Mouse (Mus musculus): ENCODE data around the gene Mfsd9.
"Not testable (repeated sequence)": the region's sequence is repeated elsewhere in the genome, so short reads cannot be mapped to it uniquely, and the experiment has no call there.

Gene Mfsd9

DNA sequence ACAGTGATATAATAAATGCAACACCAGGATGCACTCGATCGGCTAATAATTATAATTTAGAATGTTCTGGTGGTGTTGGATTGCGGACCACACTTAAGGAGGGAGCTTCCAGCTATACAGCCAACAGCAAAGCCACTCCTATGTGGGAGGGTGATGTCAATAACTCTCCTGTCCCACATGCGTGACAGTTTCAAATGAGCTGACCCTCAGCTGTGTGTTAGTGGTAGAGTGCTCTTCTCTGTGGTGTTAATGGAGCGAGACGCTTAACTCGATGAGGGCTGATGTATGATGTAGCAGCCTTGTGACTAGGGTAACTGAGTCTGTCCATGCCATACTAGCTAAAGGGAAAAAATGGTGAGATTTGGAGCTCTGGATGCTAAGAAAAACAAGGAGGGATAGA, 7.0 kb downstream of the Mfsd9 start:
- DNase-seq (ENCODE audit: low spot score in 2 of 2): no peak

DNA sequence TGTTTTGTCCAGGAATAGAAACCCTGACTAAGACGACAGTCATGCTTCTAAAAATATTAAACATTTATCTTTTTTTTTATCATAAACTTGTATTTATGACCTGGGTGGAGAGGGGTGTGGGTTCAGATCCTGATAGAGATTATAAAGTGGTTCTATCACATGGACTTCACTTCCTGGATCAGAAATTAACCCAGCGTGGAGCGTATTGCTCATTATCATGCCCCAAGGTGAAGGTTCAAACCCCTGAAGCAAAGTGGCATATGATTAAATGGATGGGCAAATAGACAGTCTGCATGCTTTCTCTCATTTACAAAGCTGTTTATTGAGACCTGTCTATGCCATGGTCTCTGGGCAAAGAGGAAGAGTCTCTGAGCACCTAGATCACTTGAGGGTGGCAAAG, 13.7 kb downstream of the Mfsd9 start:
- DNase-seq (ENCODE audit: low spot score in 2 of 2): no peak

DNA sequence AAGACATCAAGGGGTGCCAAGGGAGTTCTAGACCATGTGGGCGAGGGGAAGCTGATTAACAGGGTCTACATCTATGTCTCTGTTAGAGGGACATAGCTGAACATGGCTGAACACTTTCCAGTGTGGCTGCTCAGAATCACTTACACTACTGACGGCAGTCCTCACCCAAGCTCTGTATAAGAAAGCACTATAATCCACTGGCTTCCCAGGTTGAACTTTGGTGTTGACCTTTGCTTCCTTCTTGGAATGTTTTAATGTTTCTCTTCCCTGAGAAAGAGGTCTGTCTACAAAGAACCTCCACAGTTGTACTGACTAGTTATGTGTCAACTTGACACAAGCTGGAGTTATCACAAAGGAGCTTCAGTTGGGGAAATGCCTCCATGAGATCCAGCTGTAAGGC, 14.4 kb downstream of the Mfsd9 start:
- DNase-seq (ENCODE audit: low spot score in 2 of 2): no peak

DNA sequence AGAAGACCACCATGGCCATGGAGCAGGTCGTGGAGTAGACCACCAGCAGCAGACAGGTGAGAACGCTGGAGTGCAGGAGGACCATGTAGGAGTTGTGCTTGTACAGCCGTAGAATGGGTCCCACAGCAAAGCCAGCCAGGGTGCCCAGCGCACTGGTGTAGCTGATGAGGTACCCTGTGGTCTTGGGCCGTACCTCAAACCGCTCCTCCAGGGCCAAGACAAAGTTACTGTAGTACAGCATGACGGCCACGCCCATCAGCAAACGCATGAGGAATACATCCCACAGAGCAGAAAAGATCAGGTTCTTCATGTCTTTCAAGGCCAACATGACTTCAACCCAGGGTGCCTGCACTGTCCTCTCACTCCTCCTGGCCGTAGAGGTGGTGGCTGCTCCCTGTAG, 16.4 kb downstream of the Mfsd9 start:
- no peak for DNase-seq (ENCODE audit: low spot score in 2 of 2)

DNA sequence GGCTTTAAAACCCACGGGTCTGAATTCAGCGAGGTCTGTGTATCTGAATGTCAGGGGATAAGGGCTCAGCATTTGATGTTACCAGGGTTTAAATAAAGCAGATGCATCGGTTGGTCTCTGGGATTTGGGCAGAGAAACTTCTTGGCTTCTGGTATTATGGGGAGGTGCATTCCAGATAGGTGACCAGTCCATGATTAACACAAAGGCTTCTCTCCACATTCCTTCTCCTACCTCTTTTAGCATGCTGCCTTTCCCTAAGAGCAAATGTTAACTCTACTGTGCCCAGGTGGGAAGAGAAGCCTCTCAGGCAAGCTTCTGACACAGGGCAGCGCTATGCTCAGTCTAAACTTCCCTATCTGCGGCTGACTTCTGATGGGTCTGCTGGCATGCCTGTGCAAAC, 17.3 kb downstream of the Mfsd9 start:
- DNase-seq (ENCODE audit: low spot score in 2 of 2): no peak

DNA sequence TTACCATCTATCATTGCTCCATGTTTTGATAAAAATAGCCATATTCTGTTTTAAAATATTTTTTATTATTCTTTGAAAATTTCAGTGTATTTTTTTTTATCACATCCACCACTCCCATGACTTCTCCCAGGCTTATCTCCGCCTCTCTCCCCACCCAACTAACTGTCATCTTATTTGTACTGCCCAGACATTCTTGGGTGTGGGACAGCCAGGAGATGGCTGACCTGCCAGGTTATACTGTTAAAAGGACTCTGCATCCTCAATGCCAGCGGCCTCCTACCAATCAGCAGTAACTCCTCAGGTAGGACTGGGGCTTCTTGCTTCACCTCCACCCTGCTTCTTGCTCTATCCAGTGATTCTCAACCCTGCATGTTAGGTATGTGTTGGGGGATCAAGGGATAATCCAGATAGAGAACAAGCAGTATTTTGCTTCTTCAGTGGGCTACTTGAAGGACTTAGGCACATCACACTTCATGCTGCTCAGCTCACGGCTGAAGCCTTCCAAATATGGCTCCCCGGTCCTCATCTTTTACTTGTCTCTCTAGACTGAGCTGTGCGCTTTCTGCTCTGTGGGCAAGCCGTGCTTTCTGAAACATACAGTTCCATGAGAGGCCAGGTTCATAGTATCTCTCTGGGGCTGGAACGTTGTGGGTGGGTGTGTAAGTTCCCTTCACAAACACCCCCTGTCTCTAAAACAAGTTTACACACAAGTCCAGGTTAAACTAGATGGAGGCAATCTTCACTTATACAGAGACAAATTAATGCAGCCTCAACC, 19.1 kb downstream of the Mfsd9 start:
- no peak for DNase-seq (ENCODE audit: low spot score in 2 of 2)

DNA sequence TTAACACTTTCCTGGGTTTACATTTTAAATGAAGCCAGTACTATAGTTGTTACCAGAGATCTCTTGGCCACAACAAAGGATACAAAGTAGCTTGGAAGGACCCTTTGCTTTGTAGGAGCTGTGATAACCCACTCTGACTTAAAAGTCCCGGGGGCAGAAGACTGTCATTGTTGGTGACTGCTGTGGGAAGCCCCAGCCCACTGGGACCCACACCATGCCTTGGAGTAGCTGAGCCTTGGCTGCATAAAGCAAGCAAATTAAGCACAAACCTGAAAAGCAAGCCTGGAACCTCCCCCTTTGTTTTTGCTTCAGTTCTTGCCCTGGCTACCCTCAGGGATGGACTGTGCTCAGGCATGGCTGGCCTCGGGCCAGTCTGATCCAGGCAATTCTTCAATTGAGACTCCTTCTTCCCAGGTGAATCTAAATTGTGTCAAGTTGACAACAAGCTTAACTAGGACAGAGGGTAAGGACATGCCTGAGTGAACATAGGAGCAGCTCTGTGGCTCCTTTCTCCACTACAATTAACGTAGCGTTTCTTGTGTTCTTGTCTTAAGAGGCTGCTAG, 21.1 kb downstream of the Mfsd9 start:
- no peak for DNase-seq (ENCODE audit: low spot score in 2 of 2)

DNA sequence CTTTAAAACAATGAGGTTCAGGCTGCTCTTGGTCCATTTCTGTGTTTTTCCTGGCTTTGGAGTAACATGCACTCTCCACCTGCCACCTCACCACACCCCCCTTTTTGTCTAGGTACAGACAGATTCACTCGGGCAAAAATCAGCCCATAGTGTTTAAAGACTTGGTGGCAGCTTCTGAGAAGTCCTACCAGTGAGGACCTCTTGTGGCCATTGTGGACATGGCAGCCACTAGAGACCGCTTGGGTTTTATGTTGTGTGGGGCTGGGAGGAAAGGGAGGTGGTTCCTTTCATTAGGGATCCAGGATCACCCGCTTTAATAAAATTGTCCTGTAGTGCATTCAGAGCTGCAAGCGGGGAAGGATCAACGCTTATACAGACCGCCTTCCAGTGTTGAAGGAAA, 21.9 kb downstream of the Mfsd9 start:
- peak in 1 of 2 experiments; percentile 39 for DNase-seq (ENCODE audit: low spot score in 2 of 2)

DNA sequence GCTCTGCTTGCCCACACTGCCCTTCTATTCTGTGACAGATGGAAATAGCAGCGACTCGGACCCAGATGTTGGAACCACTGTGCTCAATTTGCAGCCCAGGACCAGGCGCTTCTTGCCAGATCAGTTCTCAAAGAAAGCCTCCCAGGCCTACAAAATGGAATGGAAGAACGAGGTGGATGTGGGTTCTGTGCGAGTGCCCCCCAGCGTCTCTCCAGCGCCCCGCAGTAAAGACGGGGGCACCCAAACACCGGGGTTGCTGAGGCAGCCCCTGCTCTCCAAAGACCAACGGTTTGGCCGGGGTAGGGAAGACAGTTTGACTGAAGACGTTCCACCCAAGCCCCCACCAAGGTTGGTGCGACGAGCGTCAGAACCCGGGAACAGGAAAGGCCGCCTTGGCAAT, 22.9 kb downstream of the Mfsd9 start:
- DNase-seq (ENCODE audit: low spot score in 2 of 2): no peak

DNA sequence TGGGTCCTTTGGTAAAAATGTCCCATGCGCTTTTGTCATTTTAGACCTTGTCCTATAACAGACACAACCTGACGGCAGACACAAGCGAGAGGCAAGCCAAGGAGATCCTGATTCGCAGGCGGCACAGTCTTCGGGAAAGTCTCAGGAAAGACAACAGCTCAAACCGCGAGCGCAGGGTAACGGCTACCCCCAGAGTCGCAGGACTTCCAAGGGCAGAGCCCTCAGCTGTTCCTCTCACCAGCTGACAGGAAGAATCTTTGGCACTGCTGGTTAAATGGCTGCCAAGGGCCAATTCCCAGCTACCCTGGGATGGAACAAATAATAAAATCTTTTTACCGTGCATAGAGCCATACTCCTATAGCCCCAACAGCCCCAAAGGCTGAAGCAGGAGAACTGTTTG, 25.0 kb downstream of the Mfsd9 start:
- DNase-seq (ENCODE audit: low spot score in 2 of 2): no peak

DNA sequence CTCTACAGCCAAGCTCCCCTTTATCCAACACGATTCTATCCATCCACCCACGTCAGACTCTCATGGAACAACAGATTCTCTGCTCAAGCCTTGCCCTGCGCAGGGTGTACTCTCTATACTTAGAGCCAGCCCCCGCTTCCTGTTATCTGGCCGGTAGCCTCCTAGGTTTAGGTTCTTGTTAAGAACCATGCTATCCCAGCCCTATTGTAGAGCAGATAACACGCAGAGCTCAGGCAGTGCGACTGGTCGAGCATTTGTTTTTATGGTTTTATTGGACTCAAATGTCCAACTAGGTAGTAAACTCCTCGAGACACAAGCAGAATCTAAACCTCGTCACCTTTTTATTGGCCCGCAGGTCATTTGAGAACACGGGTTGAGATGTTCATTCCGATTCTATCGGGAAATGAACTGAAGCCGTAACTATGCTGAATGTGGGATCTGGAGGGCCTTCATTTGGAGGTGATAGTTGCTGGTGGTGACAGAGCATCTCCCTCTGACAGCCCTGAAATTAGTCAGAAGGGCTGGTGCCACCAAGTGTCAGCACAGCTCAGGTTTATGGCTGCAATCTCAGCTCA, 25.7 kb downstream of the Mfsd9 start:
- DNase-seq (ENCODE audit: low spot score in 2 of 2): no peak

DNA sequence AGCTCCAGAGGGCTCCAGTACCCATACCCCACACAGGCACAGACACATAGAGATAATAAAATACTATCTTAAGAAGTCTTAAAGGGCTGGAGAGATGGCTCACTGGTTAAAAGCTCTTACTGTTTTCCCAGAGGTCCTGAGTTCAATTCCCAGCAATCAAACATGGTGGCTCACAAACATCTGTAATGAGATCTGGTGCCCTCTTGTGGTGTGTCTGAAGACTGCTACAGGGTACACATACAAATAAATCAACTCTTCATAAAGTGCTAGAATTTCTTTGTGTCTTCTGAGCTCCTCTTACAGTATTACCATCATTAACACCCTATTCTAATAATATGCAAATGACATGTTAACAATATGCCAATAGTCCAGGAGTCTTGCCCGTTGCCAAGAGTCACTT, 26.4 kb downstream of the Mfsd9 start:
- no peak for DNase-seq (ENCODE audit: low spot score in 2 of 2)

DNA sequence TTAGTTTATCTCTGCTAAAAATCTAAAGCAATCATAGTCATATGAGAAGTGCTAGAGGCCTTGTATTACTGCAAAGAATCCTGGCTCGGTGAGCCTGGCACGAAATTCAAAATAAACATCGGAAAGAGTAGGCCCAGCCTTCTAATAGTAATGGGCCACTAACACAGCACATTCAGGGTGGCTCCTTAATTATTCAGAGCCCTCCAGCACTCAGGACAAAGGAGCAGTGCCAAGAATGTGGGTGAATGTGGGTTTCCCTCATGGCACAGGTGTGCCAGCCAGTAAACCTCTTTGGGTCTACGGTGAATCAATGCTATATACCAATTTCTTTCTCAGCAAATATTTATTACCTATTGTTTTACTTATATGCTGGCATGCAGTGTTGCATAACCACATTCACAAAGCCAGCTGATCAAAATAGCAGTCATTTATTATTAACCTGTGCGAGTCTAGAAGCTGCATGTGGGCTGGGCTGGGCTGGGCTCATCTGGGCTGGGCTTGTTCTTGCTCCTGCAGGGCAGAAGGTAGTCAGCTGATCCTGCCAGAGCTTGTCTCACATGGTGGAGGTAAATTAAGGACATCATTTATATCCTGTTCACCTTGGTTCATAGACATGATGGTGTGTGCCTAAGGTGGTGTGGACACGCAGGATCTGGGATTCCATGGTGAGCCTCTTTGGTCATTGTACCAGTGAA, 30.6 kb downstream of the Mfsd9 start:
- no peak for DNase-seq (ENCODE audit: low spot score in 2 of 2)

DNA sequence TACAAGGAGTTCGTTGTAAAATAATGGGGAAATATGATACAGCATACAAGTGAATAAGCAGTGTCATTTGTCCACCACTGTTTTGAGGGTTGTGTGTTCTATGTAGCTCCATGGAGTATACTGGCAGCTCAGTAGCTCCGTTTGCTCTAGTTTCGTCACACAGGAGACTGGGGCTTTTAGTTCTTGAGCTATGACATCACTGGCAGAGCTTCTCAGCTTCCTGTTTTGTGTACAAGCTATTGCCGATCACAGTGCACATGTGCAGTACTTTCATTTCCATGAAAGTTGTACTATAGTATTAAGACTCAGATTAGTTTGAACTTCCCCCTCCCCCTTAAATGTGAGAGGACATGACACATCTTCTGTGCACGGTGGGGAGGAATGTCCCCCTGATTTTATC, 44.4 kb downstream of the Mfsd9 start:
- DNase-seq (ENCODE audit: low spot score in 2 of 2): no peak

DNA sequence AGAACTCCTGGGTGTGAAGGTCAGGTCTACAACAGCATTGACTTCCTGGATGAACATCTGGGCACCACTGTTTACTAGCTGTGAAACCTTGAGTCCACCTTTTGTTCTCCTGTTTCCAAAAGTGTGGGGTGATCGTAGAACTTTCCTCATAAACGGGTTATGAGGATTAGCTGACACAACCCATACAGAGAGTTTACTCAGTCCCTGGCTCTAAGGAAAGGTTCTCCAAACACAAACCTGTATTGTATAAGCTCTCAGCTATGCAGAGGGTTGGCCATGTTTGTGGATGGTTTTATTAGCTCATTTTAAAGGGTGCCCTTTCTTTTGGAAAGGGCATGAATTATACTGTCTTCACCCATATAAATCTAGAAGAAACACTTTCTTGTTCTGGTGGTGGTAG, 49.7 kb downstream of the Mfsd9 start:
- DNase-seq (ENCODE audit: low spot score in 2 of 2): no peak

DNA sequence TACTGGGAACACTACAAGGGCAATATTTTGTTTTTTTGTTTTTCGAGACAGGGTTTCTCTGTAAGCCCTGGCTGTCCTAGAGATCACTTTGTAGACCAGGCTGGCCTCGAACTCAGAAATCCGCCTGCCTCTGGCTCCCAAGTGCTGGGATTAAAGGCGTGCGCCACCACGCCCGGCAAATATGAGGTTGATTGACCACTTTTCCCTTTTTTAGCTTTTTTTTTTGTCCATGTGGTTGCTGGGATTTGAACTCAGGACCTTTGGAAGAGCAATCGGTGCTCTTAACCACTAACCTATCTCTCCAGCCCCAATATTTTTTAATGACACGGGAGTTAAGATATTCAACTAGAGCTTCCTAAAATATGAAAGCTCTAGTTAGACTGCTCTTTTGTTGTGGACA, 52.2 kb downstream of the Mfsd9 start:
- not testable (repeated sequence) for DNase-seq (ENCODE audit: low spot score in 2 of 2)

DNA sequence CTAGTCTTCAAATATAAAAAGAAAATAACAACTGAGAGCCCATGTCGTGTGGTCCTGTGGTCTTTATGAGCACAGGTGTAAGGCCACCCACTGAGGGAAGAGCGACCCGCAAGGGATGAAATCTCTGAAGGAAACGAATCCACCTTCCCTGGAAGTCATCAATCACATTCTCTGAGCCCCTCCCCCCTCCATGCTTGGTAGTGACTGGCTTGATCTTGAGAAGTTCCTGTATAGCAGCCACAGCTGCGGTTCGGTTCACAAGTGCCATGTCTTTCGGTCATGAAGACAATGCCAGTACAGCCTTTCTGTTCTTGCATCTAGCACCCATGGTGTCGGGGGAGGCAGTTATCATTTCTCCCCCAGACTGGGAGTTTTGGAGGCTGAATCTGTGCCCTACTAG, 52.8 kb downstream of the Mfsd9 start:
- no peak for DNase-seq (ENCODE audit: low spot score in 2 of 2)

DNA sequence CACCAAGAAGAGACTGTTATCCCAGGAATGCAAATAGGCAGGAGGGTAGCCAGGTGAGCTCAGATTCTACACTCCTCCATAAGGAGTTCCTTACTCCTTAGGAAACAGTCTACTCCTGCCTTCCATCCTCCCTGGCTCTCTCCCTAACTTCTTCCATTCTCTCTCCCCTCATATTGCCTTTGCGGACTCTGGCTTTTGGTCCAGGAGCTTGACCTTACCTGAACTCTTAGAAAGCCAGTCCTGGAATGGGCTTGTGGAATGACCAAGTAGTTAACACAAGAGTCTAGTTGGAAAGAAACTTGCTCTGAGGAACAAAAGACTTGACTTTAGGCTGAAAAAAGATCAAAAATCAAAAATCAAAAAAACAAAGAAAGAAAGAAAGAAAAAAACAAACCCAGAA, 61.9 kb downstream of the Mfsd9 start:
- no peak for DNase-seq (ENCODE audit: low spot score in 2 of 2)

DNA sequence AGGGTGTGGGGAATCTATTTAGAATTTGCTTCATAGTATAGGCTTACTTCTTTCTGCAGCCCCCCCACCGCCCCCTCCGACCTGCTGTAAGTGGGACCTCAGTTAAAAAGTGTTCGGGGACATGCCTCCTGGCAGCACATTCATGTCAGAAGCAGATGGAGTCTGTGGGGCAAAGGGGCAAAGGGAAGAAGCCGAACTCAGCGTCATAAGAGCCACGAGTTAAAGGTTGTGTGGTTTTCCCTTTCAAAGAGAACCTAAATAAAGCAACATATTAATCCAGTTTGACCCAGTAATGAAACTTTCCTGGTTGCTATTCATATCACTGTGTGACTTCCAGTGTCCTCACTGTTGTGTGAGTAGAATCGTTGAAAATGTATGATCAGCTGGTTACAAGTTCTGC, 63.1 kb downstream of the Mfsd9 start:
- no peak for DNase-seq (ENCODE audit: low spot score in 2 of 2)

DNA sequence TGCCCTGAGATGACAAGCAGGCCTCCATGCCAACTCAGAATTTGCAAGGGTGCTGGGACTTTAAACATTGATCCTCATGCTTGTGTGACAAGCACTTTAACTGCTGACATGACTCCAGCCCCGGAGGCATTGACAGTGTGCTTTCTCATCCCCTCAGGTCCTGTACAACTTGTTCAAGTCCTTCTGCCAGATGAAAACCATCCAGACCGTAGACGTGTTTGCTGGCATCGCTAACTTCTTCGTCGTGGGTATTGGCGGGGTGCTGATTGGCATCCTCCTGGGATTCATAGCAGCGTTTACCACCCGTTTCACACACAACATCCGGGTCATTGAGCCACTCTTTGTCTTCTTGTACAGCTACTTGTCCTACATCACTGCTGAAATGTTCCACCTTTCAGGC, 64.4 kb downstream of the Mfsd9 start:
- no peak for DNase-seq (ENCODE audit: low spot score in 2 of 2)

Data from frontal cortex, postnatal 14 days (tissue).